Mouse (Mus musculus): ENCODE measurements around the gene 1700001O22Rik.

The 1700001O22Rik gene

DNA sequence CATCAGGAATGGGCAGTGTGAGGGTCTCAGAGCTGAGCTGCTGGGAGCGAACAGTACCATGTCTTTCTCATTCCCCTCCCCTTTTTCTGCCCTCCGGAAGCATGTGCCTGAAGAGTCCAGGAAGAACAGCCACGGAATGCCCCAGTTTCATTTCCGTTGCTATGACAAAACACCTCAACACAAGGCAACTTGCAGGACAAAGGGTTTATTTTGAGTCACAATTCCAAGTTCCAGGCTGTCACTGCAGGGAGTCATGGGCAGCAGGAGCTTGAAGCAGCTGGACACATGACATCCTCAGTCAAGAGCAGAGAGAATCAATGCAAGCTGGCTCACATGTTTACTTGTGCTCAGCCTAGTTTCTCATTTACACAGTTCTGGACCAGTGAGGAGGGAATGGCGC lies 53.4 kb downstream of the 1700001O22Rik start:
- DNase-seq: no peak

DNA sequence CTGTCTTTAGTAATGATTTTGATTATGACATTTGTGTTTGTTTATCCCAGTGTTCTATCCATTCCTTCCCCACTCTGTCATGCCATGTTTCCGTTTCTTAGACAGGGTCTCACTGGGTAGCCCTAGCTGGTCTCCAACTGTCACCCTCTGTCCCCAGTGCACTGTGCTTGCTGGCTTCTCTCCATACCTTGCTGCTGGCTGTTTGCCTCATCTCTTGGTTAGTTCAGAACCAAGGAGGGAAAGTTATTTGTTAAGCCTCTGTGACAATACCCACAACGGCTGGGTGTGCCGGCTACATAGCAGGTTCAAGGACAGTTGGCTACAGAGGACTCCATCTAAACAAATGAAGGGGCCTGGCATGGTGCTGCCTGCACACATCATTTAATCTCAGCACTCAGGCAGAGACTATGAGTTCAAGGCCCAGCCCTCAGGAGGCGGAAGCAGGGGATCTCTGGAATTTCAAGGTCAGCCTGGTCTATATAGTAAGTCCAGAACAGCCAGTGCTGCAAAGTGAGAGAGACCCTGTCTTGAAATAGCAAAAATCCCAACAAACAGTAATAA lies 55.8 kb downstream of the 1700001O22Rik start:
- no peak for DNase-seq

Measured in thymus, postnatal 36 days (tissue).